In genomic region chr10:76634094-76634571, GRCm38 (mm10) we compare ENCODE assay signal across 14 mouse cellular contexts. TPM values are rescaled to one million over a fixed set of nuclear protein-coding genes. Genes with fewer than 3 reads are reported as not detected.
DNase-seq lines count a peak whose midpoint lies in the region; ATAC-seq and TF ChIP-seq lines count a peak whose summit lies in the region.
"Had no signal": no experiment of that assay in that cellular context is flagged by ENCODE, and none has a peak within 500 bp of the region (broad histone marks: within the 10 kb centered on the region; RNA-seq: fewer than 3 reads in every experiment).

No protein-coding gene starts in this region.

- H3K4me3 ChIP-seq in heart, postnatal 0 days (ENCODE audit: low read depth, low read length): no peak overlapping the region
- no peak overlapping the region for H3K4me3 ChIP-seq in heart, adult 2 months
- H3K4me3 ChIP-seq in embryonic facial prominence, embryonic 13.5 days: no peak overlapping the region
- no peak overlapping the region for H3K4me3 ChIP-seq in limb, embryonic 13.5 days
- no peak overlapping the region for H3K4me3 ChIP-seq in small intestine, adult 2 months (ENCODE audit: low read depth, low read length)
- H3K4me3 ChIP-seq: midbrain, embryonic 13.5 days; neural tube, embryonic 13.5 days had no signal

- no peaks in the 10 kb centered on the region for H3K79me2 ChIP-seq in heart, adult 2 months (replicated peaks; ENCODE audit: control insufficient read depth, insufficient read depth, low read length)

- ATAC-seq in heart, postnatal 0 days (ENCODE audit: insufficient read depth, low read depth): no peak; the same call in 1 of the 2 replicates
- no peak; the same call in 1 of the 2 replicates for ATAC-seq in embryonic facial prominence, embryonic 13.5 days (ENCODE audit: insufficient number of reproducible peaks, insufficient read depth, low FRiP score, low TSS enrichment, low read depth)
- ATAC-seq in limb, embryonic 13.5 days (ENCODE audit: low FRiP score, low read depth): peak; percentile 77
- ATAC-seq in granulocyte monocyte progenitor cell, adult 5-6 weeks (replicated peaks; ENCODE audit: poor library complexity, severe bottlenecking): no peak
- ATAC-seq: forebrain, embryonic 14.5 days; inflammation-experienced regulatory T-cells, adult 6 months; midbrain, embryonic 13.5 days had no signal

- DNase-seq in heart, postnatal 0 days (ENCODE audit: low spot score): no peak
- no peak for DNase-seq in heart, adult 2 months
- DNase-seq in frontal cortex, adult 2 months (ENCODE audit: extremely low spot score in 1 of 2, low spot score in 1 of 2): no peak
- DNase-seq in c-Kit-positive CD71-positive TER-119-positive erythroid progenitor cells, embryonic 14.5 days (ENCODE audit: low spot score): no peak
- DNase-seq: cerebellum, adult 9-10 months; right cerebral cortex, adult 18-20 months had no signal

- H3K4me2 ChIP-seq in heart, postnatal 0 days (ENCODE audit: low read depth, low read length): no peak overlapping the region
- H3K4me2 ChIP-seq in embryonic facial prominence, embryonic 13.5 days: no peak overlapping the region
- no peak overlapping the region for H3K4me2 ChIP-seq in limb, embryonic 13.5 days (replicated peaks)
- H3K4me2 ChIP-seq: midbrain, embryonic 13.5 days; neural tube, embryonic 13.5 days had no signal

- TF ChIP-seq POLR2A in heart, adult 2 months (IDR thresholded peaks at IDR 0.05; ENCODE audit: insufficient read depth, low read depth, low read length): no peak
- TF ChIP-seq POLR2A in small intestine, adult 2 months (IDR thresholded peaks at IDR 0.05; ENCODE audit: low read depth, low read length): no peak

- peaks cover 10% of the 10 kb centered on the region; the same call in 1 of the 2 replicates for H3K4me1 ChIP-seq in heart, postnatal 0 days (ENCODE audit: control insufficient read depth, insufficient read depth)
- peaks cover 3% of the 10 kb centered on the region; the same call in 1 of the 2 replicates for H3K4me1 ChIP-seq in heart, adult 2 months (ENCODE audit: control insufficient read depth, insufficient read depth, low read length)
- peaks cover 53% of the 10 kb centered on the region for H3K4me1 ChIP-seq in embryonic facial prominence, embryonic 13.5 days
- peaks cover 43% of the 10 kb centered on the region for H3K4me1 ChIP-seq in limb, embryonic 13.5 days
- no peaks in the 10 kb centered on the region for H3K4me1 ChIP-seq in small intestine, adult 2 months (ENCODE audit: control insufficient read depth, insufficient read depth, insufficient read length, low read length)
- H3K4me1 ChIP-seq: neural tube, embryonic 13.5 days had no signal

- 42% methylated on average over 7 of the region's 7 CpGs for WGBS in heart, postnatal 0 days
- WGBS in heart, adult 2 months: 57% methylated on average over 7 of the region's 7 CpGs
- 25% methylated on average over 7 of the region's 7 CpGs for WGBS in embryonic facial prominence, embryonic 13.5 days
- 26% methylated on average over 7 of the region's 7 CpGs for WGBS in limb, embryonic 13.5 days
- 55% methylated on average over 7 of the region's 7 CpGs for WGBS in small intestine, adult 2 months

- TF ChIP-seq EP300 in heart, postnatal 0 days (IDR thresholded peaks at IDR 0.05; ENCODE audit: low read depth): no peak
- no peak for TF ChIP-seq EP300 in heart, adult 2 months (IDR thresholded peaks at IDR 0.05; ENCODE audit: insufficient read depth, low read depth, low read length)

- H3K36me3 ChIP-seq in heart, postnatal 0 days (replicated peaks; ENCODE audit: control insufficient read depth, insufficient read depth, low read length): no peaks in the 10 kb centered on the region
- no peaks in the 10 kb centered on the region for H3K36me3 ChIP-seq in heart, adult 2 months (ENCODE audit: control insufficient read depth, insufficient read depth, low read length)
- no peaks in the 10 kb centered on the region for H3K36me3 ChIP-seq in embryonic facial prominence, embryonic 13.5 days
- H3K36me3 ChIP-seq in limb, embryonic 13.5 days: no peaks in the 10 kb centered on the region
- no peaks in the 10 kb centered on the region for H3K36me3 ChIP-seq in small intestine, adult 2 months (ENCODE audit: control insufficient read depth, insufficient read depth, low read length)
- H3K36me3 ChIP-seq: midbrain, embryonic 13.5 days; neural tube, embryonic 13.5 days had no signal

- H3K9me3 ChIP-seq in heart, postnatal 0 days (replicated peaks; ENCODE audit: control insufficient read depth, low read length): no peaks in the 10 kb centered on the region
- no peaks in the 10 kb centered on the region for H3K9me3 ChIP-seq in embryonic facial prominence, embryonic 13.5 days
- H3K9me3 ChIP-seq in limb, embryonic 13.5 days: no peaks in the 10 kb centered on the region
- H3K9me3 ChIP-seq: midbrain, embryonic 13.5 days; neural tube, embryonic 13.5 days had no signal

- intact Hi-C loops in heart, adult 2 months (cut with DNase I): no loop called here

- no peak for TF ChIP-seq CTCF in heart, postnatal 0 days (IDR thresholded peaks at IDR 0.05; ENCODE audit: low read depth)
- no peak for TF ChIP-seq CTCF in heart, adult 2 months (IDR thresholded peaks at IDR 0.05)
- TF ChIP-seq CTCF in small intestine, adult 2 months (IDR thresholded peaks at IDR 0.05; ENCODE audit: extremely low read depth, insufficient read length, insufficient replicate concordance, low read depth, low read length): no peak

- H3K27ac ChIP-seq in heart, postnatal 0 days (ENCODE audit: low read depth): peak overlapping the region; percentile 33; the same call in 1 of the 2 replicates
- H3K27ac ChIP-seq in heart, adult 2 months: no peak overlapping the region
- H3K27ac ChIP-seq in embryonic facial prominence, embryonic 13.5 days: peak overlapping the region; percentile 80
- peak overlapping the region; percentile 81 for H3K27ac ChIP-seq in limb, embryonic 13.5 days
- H3K27ac ChIP-seq in small intestine, adult 2 months (ENCODE audit: insufficient read depth, low read depth, low read length): 0 out of 2 replicates have a peak overlapping the region, but pooled peaks have one; percentile 4
- H3K27ac ChIP-seq: midbrain, embryonic 13.5 days; neural tube, embryonic 13.5 days had no signal

- H3K9ac ChIP-seq in heart, postnatal 0 days (replicated peaks; ENCODE audit: low read depth, low read length): no peak overlapping the region
- no peak overlapping the region for H3K9ac ChIP-seq in heart, adult 2 months (ENCODE audit: low read depth, low read length)
- no peak overlapping the region for H3K9ac ChIP-seq in embryonic facial prominence, embryonic 13.5 days
- no peak overlapping the region for H3K9ac ChIP-seq in limb, embryonic 13.5 days
- H3K9ac ChIP-seq: midbrain, embryonic 13.5 days; neural tube, embryonic 13.5 days had no signal

- H3K27me3 ChIP-seq in heart, postnatal 0 days (ENCODE audit: control insufficient read depth, insufficient read depth, low read length): no peaks in the 10 kb centered on the region
- no peaks in the 10 kb centered on the region for H3K27me3 ChIP-seq in heart, adult 2 months (ENCODE audit: control insufficient read depth, insufficient read depth, low read length)
- H3K27me3 ChIP-seq in embryonic facial prominence, embryonic 13.5 days: no peaks in the 10 kb centered on the region
- H3K27me3 ChIP-seq in limb, embryonic 13.5 days: no peaks in the 10 kb centered on the region
- no peaks in the 10 kb centered on the region for H3K27me3 ChIP-seq in small intestine, adult 2 months (ENCODE audit: control insufficient read depth, insufficient read depth, low read length)
- H3K27me3 ChIP-seq: midbrain, embryonic 13.5 days; neural tube, embryonic 13.5 days had no signal

RNA-seq across cellular contexts. Expression of gene Col6a2, which starts 10.7 kb away (rescaled TPM):
- total RNA-seq in heart, postnatal 0 days (2014; rRNA removed; ENCODE audit: low replicate concordance): 133 and 156 TPM in 2 replicates
- 67.6 and 72.4 TPM in 2 replicates for polyA plus RNA-seq in heart, postnatal 0 days (2015; fragmentation: Nextera tagmentation; extraction: Ambion mirVana)
- 10 to 100 TPM; 36.0 to 65.5 TPM for total RNA-seq in heart, adult 2 months (2021)
- 70.2 and 89.7 TPM in 2 replicates for polyA plus RNA-seq in heart, adult 2 months (2012; rRNA removed)
- 173 and 181 TPM in 2 replicates for polyA plus RNA-seq in embryonic facial prominence, embryonic 13.5 days (2015; fragmentation: Nextera tagmentation; extraction: Ambion mirVana)
- polyA plus RNA-seq in limb, embryonic 13.5 days (2015; fragmentation: Nextera tagmentation; extraction: Ambion mirVana): 126 and 128 TPM in 2 replicates
- polyA plus RNA-seq in small intestine, adult 2 months (2012; rRNA removed): 59.3 and 120 TPM in 2 replicates
- polyA plus RNA-seq in frontal cortex, adult 2 months (2012; rRNA removed): 18.1 and 22.4 TPM in 2 replicates
- not detected in 2 replicates for total RNA-seq in granulocyte monocyte progenitor cell, adult 5-6 weeks (2014; fragmentation: Nextera tagmentation)
- total RNA-seq in granulocyte monocyte progenitor cell, adult 5-6 weeks (2017): 0.13 TPM in 1 of 2 replicates, not detected in the other
- polyA plus RNA-seq: inflammation-experienced regulatory T-cells, adult 6 months had no signal

RNA-seq across cellular contexts. Expression of gene Ftcd, which starts 58.7 kb away (rescaled TPM):
- 3.5 and 5.8 TPM in 2 replicates for total RNA-seq in heart, postnatal 0 days (2014; rRNA removed; ENCODE audit: low replicate concordance)
- 4.5 and 5.6 TPM in 2 replicates for polyA plus RNA-seq in heart, postnatal 0 days (2015; fragmentation: Nextera tagmentation; extraction: Ambion mirVana)
- total RNA-seq in heart, adult 2 months (2021): not detected
- 0.12 TPM in 1 of 2 replicates, not detected in the other for polyA plus RNA-seq in heart, adult 2 months (2012; rRNA removed)
- 0.73 TPM in 1 of 2 replicates, not detected in the other for polyA plus RNA-seq in embryonic facial prominence, embryonic 13.5 days (2015; fragmentation: Nextera tagmentation; extraction: Ambion mirVana)
- polyA plus RNA-seq in limb, embryonic 13.5 days (2015; fragmentation: Nextera tagmentation; extraction: Ambion mirVana): 0.09 and 0.17 TPM in 2 replicates
- polyA plus RNA-seq in small intestine, adult 2 months (2012; rRNA removed): not detected in 2 replicates
- 0.02 TPM in 1 of 2 replicates, not detected in the other for polyA plus RNA-seq in frontal cortex, adult 2 months (2012; rRNA removed)
- not detected in 2 replicates for total RNA-seq in granulocyte monocyte progenitor cell, adult 5-6 weeks (2014; fragmentation: Nextera tagmentation)
- not detected in 2 replicates for total RNA-seq in granulocyte monocyte progenitor cell, adult 5-6 weeks (2017)
- polyA plus RNA-seq: forebrain, embryonic 14.5 days; inflammation-experienced regulatory T-cells, adult 6 months; neural tube, embryonic 13.5 days had no signal
